Mouse (Mus musculus): ENCODE measurements around the gene Rspry1. TPM values are rescaled to one million over a fixed set of nuclear protein-coding genes. Genes with fewer than 3 reads are reported as not detected.

Gene Rspry1
- polyA plus RNA-seq, 1 experiment from 2014 or later, result 11.1 TPM

DNA sequence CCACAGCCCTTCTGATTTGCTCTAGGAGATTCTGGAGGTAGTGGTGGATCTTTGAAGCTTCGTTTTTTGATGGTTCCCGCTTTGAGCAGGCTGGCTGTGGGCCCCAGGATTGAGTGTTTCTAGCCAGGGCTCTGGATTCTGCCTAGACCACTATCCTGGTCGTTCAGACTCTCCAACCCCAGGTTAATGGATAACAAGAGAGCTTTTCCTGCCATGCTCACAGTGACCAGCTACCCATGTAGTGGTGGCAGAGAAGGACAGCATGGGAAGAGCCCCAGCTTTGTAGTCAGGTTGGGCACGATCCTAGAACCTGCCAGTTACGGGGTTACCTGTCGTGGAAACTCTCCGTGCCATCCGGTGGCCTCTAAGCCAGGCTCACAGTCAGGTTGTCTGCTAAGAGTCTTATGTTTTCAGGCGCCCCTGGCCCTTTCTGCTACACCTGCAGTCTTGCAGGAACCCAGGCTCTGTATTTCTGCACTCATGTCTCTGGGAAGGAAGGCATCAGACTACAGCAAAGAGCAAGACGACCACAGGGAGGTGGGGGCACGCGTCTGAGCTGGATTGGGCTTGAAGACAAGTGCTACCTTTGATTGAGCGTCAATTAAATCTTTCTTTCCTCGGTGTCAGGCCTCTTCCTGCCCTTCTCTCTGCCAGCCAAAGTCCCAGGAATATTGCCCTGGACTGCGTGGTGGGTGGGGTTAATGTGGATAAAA lies 35.1 kb upstream of the Rspry1 start:
- H3K27me3 ChIP-seq (ENCODE audit: insufficient read depth, low read length), result no peaks in the 10 kb centered on the region
- H3K27ac ChIP-seq (ENCODE audit: low read depth), result no peak overlapping the region
- TF ChIP-seq EP300 (IDR thresholded peaks at IDR 0.05; ENCODE audit: low read depth) (no peak), CTCF (IDR thresholded peaks at IDR 0.05; ENCODE audit: low read depth) (no peak)
- H3K4me2 ChIP-seq (ENCODE audit: low read depth, low read length), result no peak overlapping the region
- H3K9ac ChIP-seq (replicated peaks), result no peak overlapping the region
- DNase-seq, result no peak
- no peak overlapping the region for H3K4me3 ChIP-seq (ENCODE audit: low read depth, low read length)
- no peaks in the 10 kb centered on the region for H3K4me1 ChIP-seq (ENCODE audit: insufficient read depth)
- ATAC-seq, result no peak
- WGBS (ENCODE audit: insufficient replicate concordance), result 57% methylated on average over 15 of the region's 15 CpGs
- H3K9me3 ChIP-seq (ENCODE audit: low read length), result no peaks in the 10 kb centered on the region
- H3K36me3 ChIP-seq (replicated peaks; ENCODE audit: insufficient read depth, low read length), result no peaks in the 10 kb centered on the region; the same call in 1 of the 2 replicates

DNA sequence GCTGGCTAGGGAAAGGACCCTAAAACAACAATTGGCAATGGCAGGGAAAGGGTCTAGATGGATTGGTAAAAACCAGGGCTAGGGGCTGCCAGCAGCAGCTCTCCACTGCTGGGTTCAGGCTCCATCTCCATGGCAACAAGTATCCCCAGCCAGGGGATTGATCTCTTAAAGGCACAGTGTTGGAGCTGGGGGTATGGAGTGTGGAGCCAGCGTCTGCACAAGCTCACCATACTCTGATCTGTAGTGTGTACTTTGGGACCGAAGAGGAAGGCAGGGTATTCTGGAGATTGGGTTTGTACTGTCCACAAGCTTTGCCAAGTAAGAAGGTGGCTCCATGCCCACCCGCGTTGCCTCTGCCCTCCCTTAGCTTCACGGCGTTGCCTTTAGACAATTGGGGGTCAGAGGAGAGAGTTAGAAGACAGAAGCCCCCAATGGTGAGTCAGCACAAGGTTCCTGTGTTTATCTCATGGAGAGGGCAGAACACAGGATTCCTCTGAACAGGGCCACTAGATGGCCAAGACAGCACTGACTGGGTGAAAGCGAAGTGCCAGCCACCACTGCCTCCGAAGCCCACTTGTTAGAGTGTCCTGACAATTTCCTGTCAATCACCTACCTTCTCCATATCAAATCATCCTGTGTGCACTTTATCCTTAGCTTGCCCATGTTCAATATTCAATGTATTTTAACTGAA lies 34.4 kb upstream of the Rspry1 start:
- ATAC-seq (no peak), DNase-seq (no peak)
- Histone ChIP-seq H3K4me1 (ENCODE audit: insufficient read depth) (no peaks in the 10 kb centered on the region), H3K27ac (ENCODE audit: low read depth) (no peak overlapping the region), H3K4me2 (ENCODE audit: low read depth, low read length) (no peak overlapping the region), H3K36me3 (replicated peaks; ENCODE audit: insufficient read depth, low read length) (no peaks in the 10 kb centered on the region; the same call in 1 of the 2 replicates), H3K9me3 (ENCODE audit: low read length) (no peaks in the 10 kb centered on the region), H3K27me3 (ENCODE audit: insufficient read depth, low read length) (no peaks in the 10 kb centered on the region), H3K4me3 (ENCODE audit: low read depth, low read length) (no peak overlapping the region), H3K9ac (replicated peaks) (no peak overlapping the region)
- TF ChIP-seq CTCF (IDR thresholded peaks at IDR 0.05; ENCODE audit: low read depth) (no peak), EP300 (IDR thresholded peaks at IDR 0.05; ENCODE audit: low read depth) (no peak)
- 71% methylated on average over 8 of the region's 8 CpGs for WGBS (ENCODE audit: insufficient replicate concordance)

GRCm38 (mm10) chr8:94568098-94568497 lies 33.6 kb upstream of the Rspry1 start:
- Histone ChIP-seq H3K27ac (ENCODE audit: low read depth) (no peak overlapping the region), H3K9me3 (ENCODE audit: low read length) (no peaks in the 10 kb centered on the region), H3K4me1 (ENCODE audit: insufficient read depth) (no peaks in the 10 kb centered on the region), H3K4me2 (ENCODE audit: low read depth, low read length) (no peak overlapping the region), H3K27me3 (ENCODE audit: insufficient read depth, low read length) (no peaks in the 10 kb centered on the region), H3K36me3 (replicated peaks; ENCODE audit: insufficient read depth, low read length) (no peaks in the 10 kb centered on the region; the same call in 1 of the 2 replicates), H3K4me3 (ENCODE audit: low read depth, low read length) (no peak overlapping the region), H3K9ac (replicated peaks) (no peak overlapping the region)
- TF ChIP-seq CTCF (IDR thresholded peaks at IDR 0.05; ENCODE audit: low read depth) (no peak), EP300 (IDR thresholded peaks at IDR 0.05; ENCODE audit: low read depth) (no peak)
- 79% methylated on average over 8 of the region's 8 CpGs for WGBS (ENCODE audit: insufficient replicate concordance)
- no peak for ATAC-seq
- DNase-seq, result no peak

GRCm38 (mm10) chr8:94569419-94569818 lies 32.3 kb upstream of the Rspry1 start:
- H3K4me2 ChIP-seq (ENCODE audit: low read depth, low read length), result no peak overlapping the region
- H3K36me3 ChIP-seq (replicated peaks; ENCODE audit: insufficient read depth, low read length), result peaks cover 7% of the 10 kb centered on the region
- no peak for ATAC-seq

DNA sequence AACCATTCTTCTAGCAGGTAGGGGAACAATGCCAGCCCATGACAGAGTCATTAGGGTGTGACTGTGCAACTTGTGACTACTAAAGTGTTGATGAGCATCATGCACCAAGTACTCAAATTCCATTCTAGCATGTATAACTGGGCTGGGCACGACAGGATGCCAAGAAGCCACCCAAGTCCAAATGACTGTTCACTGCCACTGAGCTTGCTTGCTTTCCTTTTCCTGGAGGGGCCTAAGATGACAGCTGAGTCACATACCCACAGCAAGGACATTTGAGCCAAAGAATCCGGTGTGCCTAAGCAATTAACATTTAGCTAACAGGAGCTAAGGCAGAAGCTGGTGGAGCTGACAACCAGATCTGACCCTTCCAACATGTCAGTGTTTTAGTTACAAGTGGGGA lies 29.8 kb upstream of the Rspry1 start:
- Histone ChIP-seq H3K27ac (ENCODE audit: low read depth) (no peak overlapping the region), H3K4me2 (ENCODE audit: low read depth, low read length) (no peak overlapping the region), H3K9ac (replicated peaks) (no peak overlapping the region), H3K27me3 (ENCODE audit: insufficient read depth, low read length) (no peaks in the 10 kb centered on the region), H3K9me3 (ENCODE audit: low read length) (no peaks in the 10 kb centered on the region), H3K36me3 (replicated peaks; ENCODE audit: insufficient read depth, low read length) (peaks cover 29% of the 10 kb centered on the region), H3K4me3 (ENCODE audit: low read depth, low read length) (no peak overlapping the region), H3K4me1 (ENCODE audit: insufficient read depth) (no peaks in the 10 kb centered on the region)
- TF ChIP-seq CTCF (IDR thresholded peaks at IDR 0.05; ENCODE audit: low read depth) (no peak), EP300 (IDR thresholded peaks at IDR 0.05; ENCODE audit: low read depth) (no peak)
- WGBS (ENCODE audit: insufficient replicate concordance), result 74% methylated on average over 2 of the region's 2 CpGs
- ATAC-seq (no peak), DNase-seq (no peak)

More at GRCm38 (mm10) chr8:94569419-94569818, 32.3 kb upstream of the Rspry1 start:
- Histone ChIP-seq H3K27ac (ENCODE audit: low read depth) (no peak overlapping the region), H3K4me1 (ENCODE audit: insufficient read depth) (no peaks in the 10 kb centered on the region), H3K4me3 (ENCODE audit: low read depth, low read length) (no peak overlapping the region), H3K9me3 (ENCODE audit: low read length) (no peaks in the 10 kb centered on the region), H3K27me3 (ENCODE audit: insufficient read depth, low read length) (no peaks in the 10 kb centered on the region), H3K9ac (replicated peaks) (no peak overlapping the region)
- 81% methylated on average over 1 of the region's 1 CpGs for WGBS (ENCODE audit: insufficient replicate concordance)
- DNase-seq, result no peak
- TF ChIP-seq CTCF (IDR thresholded peaks at IDR 0.05; ENCODE audit: low read depth) (no peak), EP300 (IDR thresholded peaks at IDR 0.05; ENCODE audit: low read depth) (no peak)

GRCm38 (mm10) chr8:94574159-94574907 lies 27.4 kb upstream of the Rspry1 start:
- no peak for DNase-seq
- TF ChIP-seq EP300 (IDR thresholded peaks at IDR 0.05; ENCODE audit: low read depth), result no peak
- TF ChIP-seq CTCF (IDR thresholded peaks at IDR 0.05; ENCODE audit: low read depth), result no peak
- Histone ChIP-seq H3K4me2 (ENCODE audit: low read depth, low read length) (no peak overlapping the region), H3K27me3 (ENCODE audit: insufficient read depth, low read length) (no peaks in the 10 kb centered on the region), H3K27ac (ENCODE audit: low read depth) (no peak overlapping the region), H3K4me3 (ENCODE audit: low read depth, low read length) (no peak overlapping the region), H3K4me1 (ENCODE audit: insufficient read depth) (no peaks in the 10 kb centered on the region), H3K9me3 (ENCODE audit: low read length) (no peaks in the 10 kb centered on the region), H3K9ac (replicated peaks) (no peak overlapping the region), H3K36me3 (replicated peaks; ENCODE audit: insufficient read depth, low read length) (peaks cover 47% of the 10 kb centered on the region)
- no peak for ATAC-seq
- WGBS (ENCODE audit: insufficient replicate concordance), result 83% methylated on average over 16 of the region's 16 CpGs

Measured in liver, postnatal 0 days (tissue).